Mouse (Mus musculus) forebrain, embryonic 14.5 days (tissue): ENCODE measurements around the gene Tgfbr2. TPM values are rescaled to one million over a fixed set of nuclear protein-coding genes. Genes with fewer than 3 reads are reported as not detected.

ENCODE experiments used
- ATAC-seq: fragments of 200-750 bp; cut with Nextera tagmentation; 2 replicates; pipeline ENCODE4 v1.8.0; 2017; ENCODE audit warnings: mild to moderate bottlenecking, moderate library complexity
- DNase-seq: peaks from one replicate; pipeline ENCODE4 v3.0.0-alpha.2; 2015; ENCODE audit warnings: low spot score
- H3K27ac ChIP-seq: fragments of 300-500 bp; sonication (generic); 2 replicates; pipeline ENCODE4 v1.5.1; 2014; ENCODE audit warnings: low read depth, mild to moderate bottlenecking, control low read depth, low read length, moderate library complexity
- H3K27me3 ChIP-seq: fragments of 300-500 bp; sonication (generic); replicated peaks from 2 replicates; pipeline ENCODE4 v1.6.1; 2014; ENCODE audit warnings: low read length, control low read depth, mixed read lengths; ENCODE audit not compliant: control insufficient read depth, insufficient read depth
- H3K36me3 ChIP-seq: fragments of 300-500 bp; sonication (generic); 2 replicates; pipeline ENCODE4 v1.6.1; 2014; ENCODE audit warnings: low read length, control low read depth; ENCODE audit not compliant: control insufficient read depth, insufficient read depth
- H3K4me1 ChIP-seq: fragments of 300-500 bp; sonication (generic); 2 replicates; pipeline ENCODE4 v1.6.1; 2014; ENCODE audit warnings: antibody characterized with exemption, low read length, control low read depth; ENCODE audit not compliant: control insufficient read depth, insufficient read depth
- H3K4me2 ChIP-seq: fragments of 300-500 bp; sonication (generic); 2 replicates; pipeline ENCODE4 v1.6.1; 2014; ENCODE audit warnings: mild to moderate bottlenecking, control low read depth, low read length
- H3K4me3 ChIP-seq: fragments of 300-500 bp; sonication (generic); 2 replicates; pipeline ENCODE4 v1.5.1; 2014; ENCODE audit warnings: low read depth, low read length, control low read depth
- H3K9ac ChIP-seq: fragments of 300-500 bp; sonication (generic); 2 replicates; pipeline ENCODE4 v1.6.1; 2014; ENCODE audit warnings: mild to moderate bottlenecking, low read length, control low read depth, moderate library complexity
- H3K9me3 ChIP-seq: fragments of 300-500 bp; sonication (generic); replicated peaks from 2 replicates; pipeline ENCODE4 v1.6.1; 2016; ENCODE audit warnings: low read length, control low read depth, mixed read lengths; ENCODE audit not compliant: control insufficient read depth
- WGBS: fragments of 180-500 bp; shearing (Covaris S2); extraction: QIAGEN DNeasy Blood & Tissue Kit; methylation state at CpG from one replicate; pipeline ENCODE4 v1.1.7; 2014; 5-methylcytosine and 5-hydroxymethylcytosine counted together
- polyA plus RNA-seq: library from polyadenylated mRNA; unstranded; fragments of >200 nt; fragmentation: Nextera tagmentation; extraction: Ambion mirVana; gene quantifications from 2 replicates; pipeline ENCODE4 v1.2.1, GENCODE M21; 2014

Gene Tgfbr2
- polyA plus RNA-seq, 1 experiment from 2014 or later: 5.5 TPM

DNA sequence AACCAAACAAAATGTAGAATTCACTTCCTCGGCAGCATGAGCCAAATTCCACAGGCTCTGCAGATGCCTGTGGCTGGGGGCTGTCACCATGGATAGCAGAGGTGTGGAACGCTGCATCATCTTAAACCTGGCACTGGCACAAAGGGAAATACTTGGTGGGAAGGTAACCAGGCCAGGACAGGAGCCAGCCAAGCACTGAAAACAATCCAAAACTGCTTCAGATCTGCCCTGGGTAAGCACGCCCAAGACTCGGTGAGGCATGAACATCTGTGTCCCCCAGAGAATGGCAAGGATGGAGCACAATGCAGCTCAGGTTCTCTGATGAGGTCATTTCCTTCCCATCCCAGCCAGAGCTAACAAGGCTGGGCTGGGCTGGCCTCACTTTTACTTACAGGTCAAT is 43.6 kb upstream of the Tgfbr2 start:
- WGBS: 35% methylated on average over 4 of the region's 4 CpGs
- ATAC-seq: peak; percentile 65; the same call in 1 of the 2 replicates

DNA sequence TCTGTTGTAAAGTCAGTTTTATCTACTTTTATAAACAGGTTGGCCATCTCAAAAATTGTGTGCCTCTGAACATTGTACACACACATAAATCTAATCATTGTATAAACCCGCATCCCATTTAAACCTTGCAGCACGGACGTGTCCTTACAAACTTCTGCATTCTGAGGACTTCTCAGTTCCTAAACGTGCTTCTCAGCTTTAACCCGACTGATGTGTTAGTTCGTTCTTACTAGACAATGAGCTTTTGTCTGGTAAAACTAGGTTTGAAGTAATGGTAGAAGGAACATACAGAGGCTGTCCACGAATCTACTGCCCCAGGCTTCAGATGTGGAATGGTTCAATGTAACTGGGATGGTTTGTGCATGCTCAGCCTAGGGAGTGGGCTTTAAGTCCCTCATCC is 41.9 kb upstream of the Tgfbr2 start:
- Histone ChIP-seq H3K4me3 (no peak overlapping the region), H3K9me3 (no peaks in the 10 kb centered on the region), H3K9ac (no peak overlapping the region), H3K36me3 (no peaks in the 10 kb centered on the region), H3K4me1 (peaks cover 5% of the 10 kb centered on the region), H3K27ac (no peak overlapping the region), H3K4me2 (no peak overlapping the region), H3K27me3 (no peaks in the 10 kb centered on the region)
- ATAC-seq (no peak), DNase-seq (no peak)
- 90% methylated on average over 7 of the region's 7 CpGs for WGBS

More for the DNA sequence above, 43.6 kb upstream of the Tgfbr2 start:
- H3K4me2 ChIP-seq: no peak overlapping the region
- DNase-seq: peak; percentile 58
- no peaks in the 10 kb centered on the region for H3K9me3 ChIP-seq
- H3K9ac ChIP-seq: no peak overlapping the region
- no peaks in the 10 kb centered on the region for H3K36me3 ChIP-seq
- no peak overlapping the region for H3K4me3 ChIP-seq
- H3K4me1 ChIP-seq: no peaks in the 10 kb centered on the region
- no peak overlapping the region for H3K27ac ChIP-seq
- H3K27me3 ChIP-seq: no peaks in the 10 kb centered on the region

DNA sequence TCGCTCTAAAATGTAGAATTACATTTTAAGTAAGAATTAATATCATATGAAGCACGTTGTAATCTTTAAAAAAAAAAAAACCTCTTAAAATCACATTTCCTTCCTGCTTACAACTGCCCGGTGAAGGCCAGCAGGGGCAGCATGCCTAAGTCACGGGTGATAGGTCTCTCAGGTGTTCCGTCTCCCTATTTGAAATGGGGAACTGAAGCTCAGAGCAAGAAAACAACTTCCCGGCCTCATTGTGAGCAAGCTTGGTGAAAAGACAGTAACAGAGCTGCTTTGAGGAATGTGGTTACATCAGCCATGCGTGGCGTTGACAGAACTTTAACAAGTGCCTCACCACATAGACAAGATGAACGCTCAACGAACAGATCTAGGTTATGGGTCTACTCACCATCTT is 41.5 kb upstream of the Tgfbr2 start:
- 94% methylated on average over 10 of the region's 10 CpGs for WGBS

DNA sequence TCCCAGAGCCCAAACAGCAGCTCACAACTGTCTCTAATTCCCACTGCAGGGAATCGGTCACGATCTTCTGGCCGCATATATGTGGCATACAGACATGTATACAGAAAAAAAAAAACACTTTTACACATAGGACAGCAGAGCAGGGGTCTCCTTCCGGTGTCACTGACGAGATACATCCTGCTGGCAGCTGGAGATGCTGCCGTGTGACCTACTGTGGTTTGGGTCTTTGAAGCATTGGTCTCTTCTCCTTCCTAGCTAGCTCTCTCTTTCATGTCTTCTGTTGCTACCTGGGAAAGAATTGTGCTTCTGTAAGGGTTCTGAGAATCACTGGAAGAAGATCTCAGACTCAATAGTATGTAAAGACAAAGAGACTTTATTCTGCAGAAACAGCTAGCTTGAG is 39.1 kb upstream of the Tgfbr2 start:
- WGBS: 85% methylated on average over 6 of the region's 6 CpGs

More for the DNA sequence above, 41.5 kb upstream of the Tgfbr2 start:
- Histone ChIP-seq H3K27ac (no peak overlapping the region), H3K9ac (no peak overlapping the region), H3K4me3 (no peak overlapping the region), H3K9me3 (no peaks in the 10 kb centered on the region), H3K4me1 (peaks cover 5% of the 10 kb centered on the region), H3K4me2 (no peak overlapping the region), H3K36me3 (no peaks in the 10 kb centered on the region), H3K27me3 (no peaks in the 10 kb centered on the region)
- DNase-seq (no peak), ATAC-seq (no peak)

DNA sequence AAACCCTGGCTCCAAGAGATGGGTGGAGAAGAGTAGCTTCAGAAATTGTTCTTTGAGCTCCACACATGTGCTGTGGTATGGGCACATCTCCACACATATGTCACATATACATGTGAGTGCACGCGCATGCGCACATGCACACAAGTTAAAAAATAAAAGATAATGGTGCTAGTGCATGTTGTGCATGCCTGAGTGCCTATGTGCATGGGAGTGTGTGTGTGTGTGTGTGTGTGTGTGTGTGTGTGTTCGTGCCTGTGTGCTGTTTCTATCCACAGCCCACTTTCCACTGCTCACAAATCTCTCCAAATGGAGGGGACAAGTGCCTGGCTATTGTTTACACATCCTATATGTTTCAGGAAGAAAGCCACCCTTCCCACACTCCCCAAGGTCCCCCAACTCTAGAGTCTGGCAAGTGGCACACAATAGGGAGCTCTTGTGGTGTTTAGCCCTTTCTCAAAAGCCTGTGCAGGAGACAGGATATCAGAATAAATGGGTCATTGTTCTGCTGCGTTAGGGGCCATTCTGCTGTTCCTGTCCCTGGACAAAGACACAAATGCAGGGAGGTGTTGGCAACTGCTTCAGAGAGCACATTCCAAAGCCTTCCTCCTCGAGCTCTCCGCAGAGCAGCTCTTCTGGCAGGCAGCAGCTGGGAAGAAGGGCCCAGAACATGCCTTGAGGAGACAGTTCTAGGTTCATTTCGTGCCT is 37.9 kb upstream of the Tgfbr2 start:
- WGBS: 45% methylated on average over 8 of the region's 8 CpGs
- Histone ChIP-seq H3K27me3 (no peaks in the 10 kb centered on the region), H3K36me3 (no peaks in the 10 kb centered on the region), H3K9me3 (no peaks in the 10 kb centered on the region), H3K9ac (no peak overlapping the region), H3K4me1 (peaks cover 5% of the 10 kb centered on the region), H3K4me3 (no peak overlapping the region), H3K4me2 (no peak overlapping the region), H3K27ac (no peak overlapping the region)
- no peak for DNase-seq
- no peak for ATAC-seq

More for the DNA sequence above, 39.1 kb upstream of the Tgfbr2 start:
- H3K4me3 ChIP-seq: no peak overlapping the region
- DNase-seq (no peak), ATAC-seq (no peak)
- no peak overlapping the region for H3K4me2 ChIP-seq
- no peaks in the 10 kb centered on the region for H3K9me3 ChIP-seq
- no peak overlapping the region for H3K9ac ChIP-seq
- no peaks in the 10 kb centered on the region for H3K27me3 ChIP-seq
- peaks cover 5% of the 10 kb centered on the region for H3K4me1 ChIP-seq
- no peak overlapping the region for H3K27ac ChIP-seq
- H3K36me3 ChIP-seq: no peaks in the 10 kb centered on the region

DNA sequence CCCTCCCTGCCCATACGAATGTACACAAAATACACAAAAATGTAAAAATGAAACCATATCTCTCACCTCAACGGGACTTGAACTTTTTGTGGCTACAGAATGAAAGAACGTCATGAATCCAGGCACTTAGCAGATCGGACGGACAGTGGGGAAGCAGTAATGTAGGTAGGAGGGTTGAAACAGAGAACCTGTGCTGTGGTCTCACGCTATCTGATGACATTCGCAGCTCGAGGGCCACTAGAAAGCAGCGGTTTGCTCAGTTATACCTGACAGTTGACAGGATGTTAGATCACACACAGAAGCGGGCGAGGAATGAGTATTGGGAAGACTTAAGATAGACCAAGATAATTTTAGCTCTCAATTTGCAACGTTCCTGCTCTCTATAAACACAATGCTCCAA is 36.9 kb upstream of the Tgfbr2 start:
- no peak overlapping the region for H3K9ac ChIP-seq
- H3K27me3 ChIP-seq: no peaks in the 10 kb centered on the region
- WGBS: 90% methylated on average over 12 of the region's 12 CpGs
- ATAC-seq (no peak), DNase-seq (no peak)
- no peaks in the 10 kb centered on the region for H3K36me3 ChIP-seq
- H3K4me3 ChIP-seq: no peak overlapping the region
- H3K4me1 ChIP-seq: peaks cover 5% of the 10 kb centered on the region
- no peak overlapping the region for H3K27ac ChIP-seq
- H3K9me3 ChIP-seq: no peaks in the 10 kb centered on the region
- no peak overlapping the region for H3K4me2 ChIP-seq

DNA sequence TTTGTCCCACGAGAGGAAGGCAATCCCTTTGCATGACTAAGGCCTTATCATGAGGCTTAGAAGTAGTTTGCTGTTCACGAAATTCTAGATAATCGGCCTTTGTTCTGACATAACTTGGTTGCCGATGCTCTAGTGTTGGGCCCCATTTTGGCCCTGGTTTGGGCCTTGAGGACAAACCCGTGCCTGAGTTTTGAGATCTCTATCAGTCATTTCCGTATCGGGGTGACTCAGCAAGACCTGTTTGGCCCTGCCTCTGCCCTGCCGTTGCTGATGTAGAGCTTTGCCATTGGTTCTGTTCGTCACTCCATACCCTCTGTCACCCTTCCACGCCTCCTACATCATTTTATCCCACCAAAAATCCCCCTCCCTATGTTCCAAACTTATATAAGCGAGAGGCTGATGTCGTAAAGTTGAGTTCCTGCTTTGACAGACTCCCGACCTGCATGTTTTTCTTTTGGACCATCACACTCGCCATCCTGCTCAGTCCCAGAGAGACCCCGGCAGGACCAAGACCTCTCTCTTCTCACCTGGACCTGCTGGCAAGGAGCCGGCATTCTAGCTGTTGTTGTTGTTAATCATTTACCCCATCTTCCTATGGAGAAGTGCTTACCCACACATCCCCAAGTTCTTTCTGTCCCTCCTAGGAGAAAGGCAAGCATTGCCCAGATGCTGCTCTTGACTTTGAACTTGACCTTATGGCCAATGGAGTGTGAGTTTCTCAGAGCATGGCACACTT is 33.2 kb upstream of the Tgfbr2 start:
- DNase-seq: no peak
- no peak overlapping the region for H3K27ac ChIP-seq
- WGBS: 91% methylated on average over 16 of the region's 16 CpGs
- H3K4me2 ChIP-seq: no peak overlapping the region
- ATAC-seq: no peak
- no peak overlapping the region for H3K4me3 ChIP-seq
- no peaks in the 10 kb centered on the region for H3K36me3 ChIP-seq
- no peaks in the 10 kb centered on the region for H3K9me3 ChIP-seq
- H3K27me3 ChIP-seq: no peaks in the 10 kb centered on the region
- no peak overlapping the region for H3K9ac ChIP-seq
- peaks cover 3% of the 10 kb centered on the region for H3K4me1 ChIP-seq

DNA sequence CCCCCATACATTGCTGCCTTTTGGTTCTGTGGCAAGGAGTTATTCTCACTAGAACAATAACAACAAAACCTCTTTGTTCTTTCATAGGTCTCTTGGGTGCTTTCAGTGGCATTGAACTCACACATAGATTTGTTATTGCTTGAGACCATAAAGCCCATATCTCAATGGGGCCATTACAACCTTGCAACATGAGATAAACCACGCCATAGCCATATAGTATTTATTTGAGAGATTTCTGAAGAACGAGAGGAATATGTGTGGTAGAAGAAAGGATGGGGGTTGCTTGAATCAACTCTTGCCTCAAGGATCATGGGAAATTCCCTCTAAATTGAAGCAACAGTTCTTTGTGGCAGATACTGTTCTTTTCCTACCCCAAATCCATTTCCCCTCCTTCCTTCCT is 31.7 kb upstream of the Tgfbr2 start:
- Histone ChIP-seq H3K27me3 (no peaks in the 10 kb centered on the region), H3K36me3 (no peaks in the 10 kb centered on the region), H3K4me1 (no peaks in the 10 kb centered on the region), H3K9ac (no peak overlapping the region), H3K4me2 (no peak overlapping the region), H3K4me3 (no peak overlapping the region), H3K9me3 (no peaks in the 10 kb centered on the region), H3K27ac (no peak overlapping the region)
- ATAC-seq: no peak
- WGBS: 76% methylated on average over 2 of the region's 2 CpGs
- DNase-seq: no peak

DNA sequence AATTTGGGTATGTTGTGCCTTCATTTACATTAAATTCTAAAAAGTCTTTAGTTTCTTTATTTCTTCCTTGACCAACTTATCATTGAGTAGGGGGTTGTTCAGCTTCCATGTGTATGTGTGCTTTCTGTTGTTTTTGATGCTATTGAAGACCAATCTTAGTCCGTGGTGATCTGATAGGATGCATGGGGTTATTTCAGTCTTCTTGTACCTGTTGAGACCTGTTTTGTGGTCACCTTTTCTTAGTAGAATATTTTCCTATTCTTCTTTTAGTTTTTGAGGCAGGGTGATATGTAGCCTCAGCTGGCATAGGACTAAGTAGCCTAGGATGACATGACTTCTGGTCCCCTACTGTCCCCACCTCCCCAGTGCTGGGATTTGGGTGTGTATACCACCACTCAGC is 28.5 kb upstream of the Tgfbr2 start:
- 100% methylated on average over 1 of the region's 1 CpGs for WGBS

More for the DNA sequence above, 28.5 kb upstream of the Tgfbr2 start:
- H3K27me3 ChIP-seq: no peaks in the 10 kb centered on the region
- H3K27ac ChIP-seq: no peak overlapping the region
- H3K4me1 ChIP-seq: no peaks in the 10 kb centered on the region
- H3K9me3 ChIP-seq: no peaks in the 10 kb centered on the region
- no peak overlapping the region for H3K4me2 ChIP-seq
- H3K36me3 ChIP-seq: no peaks in the 10 kb centered on the region
- no peak overlapping the region for H3K4me3 ChIP-seq
- ATAC-seq (no peak), DNase-seq (no peak)
- H3K9ac ChIP-seq: no peak overlapping the region
